Mouse (Mus musculus) cortical plate, adult 2 months (tissue): ENCODE results near the gene Cnot2.

Experiments used
- CTCF ChIP-seq: fragments of 200-500 bp; IDR thresholded peaks from 2 replicates; pipeline ENCODE4 v1.5.1; 2011; ENCODE audit warnings: mild to moderate bottlenecking, control low read depth, low read length; ENCODE audit not compliant: insufficient read depth; ENCODE audit errors: extremely low read depth
- POLR2A ChIP-seq: fragments of 200-500 bp; IDR thresholded peaks from 2 replicates; pipeline ENCODE4 v1.6.1; 2011; ENCODE audit warnings: mild to moderate bottlenecking, low read length, control low read depth; ENCODE audit not compliant: insufficient read depth; ENCODE audit errors: extremely low read depth

DNA sequence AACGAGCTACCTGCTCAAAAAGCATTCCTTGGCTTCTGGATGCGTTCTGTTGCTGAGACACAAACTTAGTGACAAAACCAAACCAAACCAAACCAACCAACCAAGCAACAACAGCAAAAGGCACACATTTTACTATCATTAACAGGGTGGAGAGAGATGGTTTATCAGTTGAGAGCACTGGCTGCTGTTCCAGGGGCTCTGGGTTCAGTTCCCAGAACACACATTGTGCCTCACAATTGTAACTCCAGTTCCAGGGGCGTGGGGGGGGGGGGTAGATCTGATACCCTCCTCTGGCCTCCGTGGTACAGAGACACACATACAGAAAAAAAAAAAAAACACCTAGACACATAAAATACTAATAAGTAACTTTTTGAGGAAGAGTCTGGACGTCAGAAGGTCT, 113.2 kb downstream of the Cnot2 start:
- TF ChIP-seq CTCF (no peak), POLR2A (no peak)
